1 mouse cellular context compared by ENCODE assay signal in genomic region chr19:32754188-32755000, GRCm38 (mm10).
A peak's percentile ranks its signal among the peaks of the same experiment; 100 is the strongest.
TF ChIP-seq lines count a peak whose summit lies in the region.

No protein-coding gene starts in this region.

TF ChIP-seq in CH12.LX, 34 proteins besides CTCF, POLR2A, EP300 and RAD21 (continued from another document):
- TF ChIP-seq BHLHE40 (IDR thresholded peaks at IDR 0.05; ENCODE audit: low read depth, low read length) (peak; percentile 90), UBTF (IDR thresholded peaks at IDR 0.05; ENCODE audit: low read depth, low read length) (no peak), TCF12 (IDR thresholded peaks at IDR 0.05; ENCODE audit: low read depth, low read length) (peak; percentile 90), MAX (IDR thresholded peaks at IDR 0.05; ENCODE audit: low read length) (peak; percentile 93), SIN3A (IDR thresholded peaks at IDR 0.05; ENCODE audit: low read length) (peak; percentile 94), JUN (IDR thresholded peaks at IDR 0.05; ENCODE audit: insufficient read depth, low read depth, low read length) (no peak; the same call in 1 of the 2 replicates), MYC (IDR thresholded peaks at IDR 0.05; ENCODE audit: low read depth, low read length) (peak; percentile 94), IRF4 (IDR thresholded peaks at IDR 0.05; ENCODE audit: low read depth, low read length) (peak; percentile 34; the same call in 1 of the 2 replicates), TBP (conservative IDR thresholded peaks at IDR 0.05; ENCODE audit: low read depth, low read length) (0 out of 2 replicates have a peak, but pooled peaks have one; percentile 45)
